Mouse (Mus musculus) heart, postnatal 10 days (tissue): ENCODE measurements at regions not wholly inside any gene's neighbourhood (a gene's known extent, or its start where the extent isn't known, plus 50 kb on each side); places are given as distances from the start of the nearest gene placed in this dataset.
"Not testable (repeated sequence)": the region's sequence is repeated elsewhere in the genome, so short reads cannot be mapped to it uniquely, and the experiment has no call there.

ENCODE experiments used
- DNase-seq, 2 experiments: peaks; one replicate each; pipeline ENCODE4 v3.0.0; 2021
- intact Hi-C: fragments of 180-260 bp; cut with DNase I; formaldehyde crosslinking; loops from one replicate; pipeline ENCODE4 v1.15.1; 2025

DNA sequence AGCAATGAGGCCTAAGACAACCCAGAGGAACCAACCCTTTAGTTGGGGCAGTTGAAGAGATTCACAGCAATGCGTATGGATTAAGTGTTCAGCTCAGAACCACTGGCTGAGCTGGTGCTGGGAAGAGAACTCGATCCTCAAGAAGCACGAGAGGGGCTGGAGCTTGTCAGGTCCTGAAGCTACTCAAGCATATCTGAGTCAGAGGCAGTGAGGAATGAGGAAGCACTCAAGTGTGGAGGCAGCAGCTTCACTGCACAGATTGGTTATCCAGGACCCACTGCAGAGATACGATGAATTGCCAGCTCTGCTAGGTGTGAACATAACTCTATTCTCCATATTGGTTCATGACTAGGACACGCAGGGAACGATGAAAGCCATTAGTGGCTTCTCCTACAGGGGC lies 239.7 kb downstream of the Tpbg start:
- intact Hi-C loops, result no loop called here
- no peak for DNase-seq

GRCm38 (mm10) chr9:86092998-86093397 lies 250.8 kb downstream of the Tpbg start:
- no peak for DNase-seq
- intact Hi-C loops, result no loop called here

DNA sequence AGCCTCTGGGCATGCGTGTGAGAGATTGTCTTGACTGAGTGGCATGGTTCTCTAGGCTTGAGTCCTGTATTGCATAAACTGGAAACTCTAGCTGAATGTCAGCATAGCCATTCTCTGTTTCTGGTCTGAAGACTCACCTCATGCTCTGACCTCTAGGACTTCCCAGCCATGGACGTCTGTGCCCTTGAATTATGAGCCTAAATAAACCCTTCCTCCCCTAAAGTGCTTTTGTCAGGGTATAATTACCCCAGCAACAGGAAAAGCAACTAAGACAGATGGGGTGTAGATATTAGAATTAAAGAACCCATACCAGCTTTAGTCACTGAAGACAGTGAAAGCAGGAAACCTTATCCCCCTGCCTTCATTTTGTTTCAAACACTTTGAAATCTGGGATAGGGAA lies 253.3 kb downstream of the Tpbg start:
- intact Hi-C loops, result no loop called here

DNA sequence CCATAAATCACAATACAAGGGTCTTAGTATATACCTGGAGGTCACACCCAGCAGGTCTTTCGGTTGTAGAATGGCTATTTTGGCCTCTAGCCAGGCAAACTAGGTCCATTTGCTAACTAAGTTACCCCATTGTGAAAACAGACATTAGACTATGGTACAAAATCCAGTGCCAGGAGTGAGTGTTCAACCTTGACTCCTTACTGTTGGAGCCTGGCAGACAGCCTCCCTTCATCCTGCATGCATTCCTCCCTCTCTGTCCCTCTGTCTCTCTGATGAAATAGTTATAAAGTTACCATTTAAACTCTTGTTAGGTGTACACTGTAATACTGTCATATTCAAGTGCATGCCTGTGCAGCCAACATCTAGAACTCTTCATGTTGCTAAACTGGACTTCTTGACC lies 254.1 kb downstream of the Tpbg start:
- intact Hi-C loops, result no loop called here

More for the DNA sequence above, 253.3 kb downstream of the Tpbg start:
- DNase-seq, result no peak

GRCm38 (mm10) chr9:86099325-86099724 lies 257.1 kb downstream of the Tpbg start:
- no peak for DNase-seq
- intact Hi-C loops, result no loop called here

More for the DNA sequence above, 254.1 kb downstream of the Tpbg start:
- DNase-seq, result no peak

DNA sequence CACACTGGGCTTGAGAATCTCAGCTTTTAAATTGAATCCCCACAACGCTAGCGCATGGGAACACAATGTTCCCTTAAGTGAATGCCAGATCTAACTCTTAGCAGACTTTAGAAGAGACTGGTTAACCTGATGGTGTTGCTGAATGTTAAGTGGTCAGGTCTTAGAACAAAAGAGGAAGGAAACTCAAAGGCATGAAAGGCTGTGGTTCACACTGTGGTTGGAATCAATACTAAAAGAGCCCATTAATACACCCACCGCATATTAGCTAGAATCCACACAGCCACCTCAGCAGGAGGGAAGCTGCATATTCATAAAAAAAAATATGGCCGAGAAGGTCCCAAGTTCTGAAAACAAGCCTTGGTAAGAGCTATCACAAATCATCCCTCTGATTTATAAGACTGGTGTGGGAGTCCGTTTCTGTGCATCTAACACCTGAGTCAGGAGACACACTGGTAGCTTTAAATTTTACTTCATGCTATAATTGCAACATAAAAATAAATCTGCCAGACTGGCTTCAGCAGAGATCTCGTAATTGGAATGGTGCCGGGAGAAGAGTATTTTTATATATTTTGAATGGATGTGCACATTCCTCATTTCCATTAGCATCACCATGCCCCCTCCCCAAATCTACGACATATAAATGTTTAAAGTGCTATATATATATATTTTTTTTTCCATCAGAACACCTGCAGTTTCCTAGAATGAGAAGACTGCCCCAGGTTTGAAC lies 259.3 kb downstream of the Tpbg start:
- no peak for DNase-seq
- intact Hi-C loops, result no loop called here

DNA sequence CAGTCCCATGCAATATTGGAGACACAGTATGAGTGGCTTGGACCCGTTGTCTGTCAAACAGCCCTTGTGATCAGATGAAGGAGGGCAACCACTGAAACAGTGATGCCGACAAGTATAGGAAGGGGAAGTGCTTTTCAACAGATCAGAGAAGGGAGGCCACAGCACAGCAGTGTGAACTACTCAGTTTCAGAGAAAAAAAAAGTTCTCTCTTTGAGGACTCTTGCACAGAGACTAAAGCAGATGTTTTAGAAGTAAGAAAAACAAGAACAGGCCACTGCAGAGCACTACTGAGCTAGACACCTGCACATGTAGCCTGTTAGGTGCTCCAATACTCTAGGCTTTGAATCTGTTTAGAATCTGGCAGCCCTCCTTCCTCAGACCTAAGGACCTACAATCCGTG lies 261.4 kb downstream of the Tpbg start:
- intact Hi-C loops, result no loop called here
- DNase-seq, result no peak

DNA sequence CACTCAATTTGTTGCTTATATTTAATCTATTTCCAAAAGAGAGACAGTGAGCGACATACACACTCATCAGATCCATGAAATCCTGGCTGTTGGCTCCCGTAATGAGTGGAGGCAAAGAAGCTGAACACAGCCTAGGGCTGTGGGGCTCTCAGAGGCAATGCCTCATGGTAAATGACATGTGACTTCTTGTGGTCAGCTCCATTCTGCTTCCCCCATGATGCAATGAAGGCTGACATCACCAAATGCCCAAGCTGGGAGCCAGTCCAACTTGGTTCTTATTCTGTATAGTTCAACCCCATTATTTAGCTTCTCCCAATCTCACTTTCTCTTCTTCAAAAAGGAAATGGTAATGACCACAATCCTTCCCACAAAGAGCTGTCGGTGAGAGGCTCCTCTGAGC lies 262.5 kb downstream of the Tpbg start:
- intact Hi-C loops, result no loop called here
- DNase-seq, result no peak

DNA sequence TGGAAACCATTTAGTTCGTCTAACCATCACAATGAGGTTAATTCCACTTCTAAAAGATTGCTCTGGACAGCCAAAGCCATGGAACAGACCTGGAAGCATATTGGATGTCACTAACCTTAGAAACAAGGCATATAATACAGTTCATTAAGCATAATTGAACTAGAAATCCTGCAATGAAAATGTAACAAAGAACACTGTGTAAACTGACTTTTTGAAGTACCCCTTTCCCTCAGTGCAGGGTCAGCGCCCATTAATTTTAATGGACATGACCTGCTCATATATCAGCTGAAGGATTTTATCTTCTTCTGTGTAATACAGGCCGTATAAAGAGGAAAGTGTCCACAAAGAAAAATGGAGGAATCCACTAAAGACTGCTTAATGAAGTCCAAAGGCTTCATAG lies 263.7 kb downstream of the Tpbg start:
- no peak for DNase-seq
- intact Hi-C loops, result no loop called here

- no peak for DNase-seq
- intact Hi-C loops, result no loop called here
These were observed 267.7 kb downstream of the Tpbg start for GRCm38 (mm10) chr9:86109906-86110305.

DNA sequence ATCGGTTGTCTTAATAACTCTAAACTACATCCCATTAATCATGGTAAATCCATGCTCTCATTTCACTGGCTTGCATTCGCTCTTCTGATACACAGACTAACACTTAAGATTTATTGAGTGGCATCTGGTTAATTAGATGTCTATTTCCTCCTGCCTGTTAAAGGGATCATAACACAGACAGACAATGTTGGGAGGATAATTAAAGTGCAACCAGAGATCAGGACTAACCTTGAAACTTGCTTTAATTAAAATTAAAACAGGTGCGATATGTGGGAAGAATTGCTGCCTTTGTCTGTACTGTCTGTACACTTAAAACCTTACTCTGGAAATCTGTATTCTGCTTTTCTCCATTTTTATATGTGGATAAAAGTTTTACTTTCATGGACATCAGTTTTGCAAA lies 277.2 kb downstream of the Tpbg start:
- intact Hi-C loops, result no loop called here
- DNase-seq, result no peak

DNA sequence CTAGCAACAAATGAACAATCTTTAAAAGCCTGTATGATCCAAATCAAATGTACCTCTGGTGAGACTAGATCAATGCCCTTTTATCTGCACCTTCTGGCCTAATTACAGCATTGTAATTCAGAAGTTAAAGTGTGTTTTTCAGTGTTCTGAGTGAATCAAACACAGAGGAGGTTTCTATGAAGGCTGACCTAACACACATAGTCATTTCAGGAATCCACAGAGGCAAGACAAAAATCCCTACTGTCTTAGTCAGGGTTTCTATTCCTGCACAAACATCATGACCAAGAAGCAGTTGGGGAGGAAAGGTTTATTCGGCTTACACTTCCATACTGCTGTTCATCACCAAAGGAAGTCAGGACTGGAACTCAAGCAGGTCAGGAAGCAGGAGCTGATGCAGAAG lies 293.4 kb downstream of the Tpbg start:
- DNase-seq, intact Hi-C loops: not testable (repeated sequence)

DNA sequence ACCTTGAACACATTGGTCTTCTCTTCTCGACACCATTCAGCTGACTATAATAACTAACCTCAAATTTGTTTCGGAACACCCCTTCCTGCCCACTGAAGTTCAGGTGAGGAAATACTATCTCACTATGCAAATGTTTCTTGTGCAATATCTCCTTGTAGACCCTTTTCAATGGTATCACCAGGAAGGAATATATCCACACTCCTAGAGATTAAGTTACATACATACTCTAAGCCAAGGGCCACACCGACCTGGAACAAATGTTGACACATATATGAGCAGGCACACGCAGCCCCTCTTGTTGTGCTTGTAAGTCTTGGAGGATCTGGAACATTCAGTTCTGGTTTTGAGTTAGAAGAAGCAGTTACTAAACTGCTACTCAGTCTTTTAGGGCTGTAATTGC lies 303.7 kb downstream of the Tpbg start:
- no peak for DNase-seq
- intact Hi-C loops, result no loop called here

DNA sequence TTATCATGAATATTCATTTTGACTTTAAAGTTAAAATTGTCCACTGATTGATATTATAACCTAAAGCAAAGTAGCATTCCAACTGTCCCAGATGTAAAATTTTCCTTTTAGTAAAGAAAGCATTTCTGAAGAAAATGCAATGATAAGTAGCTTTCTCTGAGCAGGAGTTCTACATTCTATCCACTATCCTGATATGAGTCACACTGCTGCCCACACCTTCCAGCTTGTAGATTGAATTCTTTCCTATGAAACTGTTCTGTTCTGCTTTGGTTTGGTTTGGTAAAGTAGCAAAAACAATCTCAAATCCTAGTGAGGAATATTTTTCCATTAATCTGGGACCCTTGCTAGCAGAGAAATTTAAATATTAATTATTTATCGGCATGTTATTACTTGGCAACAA lies 304.4 kb downstream of the Ube2cbp start:
- DNase-seq, result no peak
- intact Hi-C loops, result no loop called here

DNA sequence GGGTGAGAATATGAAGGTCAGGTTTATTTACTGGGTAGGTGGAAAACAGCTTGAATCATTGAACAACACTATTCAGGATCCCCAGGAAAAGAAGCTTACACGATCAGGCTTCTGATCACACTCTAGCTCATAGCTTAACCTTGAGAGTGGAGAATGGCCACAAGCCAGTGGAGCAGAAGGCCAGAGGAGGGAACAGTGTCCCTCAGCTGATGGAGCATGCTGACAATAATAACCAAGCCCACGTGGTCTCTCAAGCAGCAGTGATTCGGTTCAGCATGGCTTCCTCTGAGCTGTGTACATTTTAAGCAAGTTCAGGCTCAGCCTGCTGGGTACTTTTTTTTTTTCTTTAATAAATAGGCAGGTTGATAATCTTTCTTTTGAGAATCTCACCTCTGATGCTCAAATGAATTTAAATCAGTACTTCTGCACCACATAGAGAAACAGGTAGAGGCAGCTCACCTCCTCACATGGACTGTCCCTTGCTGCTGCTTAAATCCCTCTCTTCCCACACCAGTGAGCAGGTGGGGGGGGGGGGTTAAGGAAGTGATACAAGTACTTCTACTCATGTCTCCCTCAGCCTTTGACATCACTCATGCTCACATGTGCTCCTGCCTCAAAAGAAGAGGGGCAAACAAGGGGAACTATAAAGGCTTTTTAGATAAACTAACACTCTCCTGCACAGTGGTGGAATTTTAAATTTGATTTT lies 298.2 kb downstream of the Ube2cbp start:
- DNase-seq, result no peak
- intact Hi-C loops, result no loop called here

- intact Hi-C loops, result no loop called here
These were observed 294.0 kb downstream of the Ube2cbp start for GRCm38 (mm10) chr9:86170756-86171155.

GRCm38 (mm10) chr9:86186751-86187747 lies 277.7 kb downstream of the Ube2cbp start:
- intact Hi-C loops, result no loop called here
- DNase-seq, result no peak

More at GRCm38 (mm10) chr9:86170756-86171155, 294.0 kb downstream of the Ube2cbp start:
- DNase-seq, result no peak

DNA sequence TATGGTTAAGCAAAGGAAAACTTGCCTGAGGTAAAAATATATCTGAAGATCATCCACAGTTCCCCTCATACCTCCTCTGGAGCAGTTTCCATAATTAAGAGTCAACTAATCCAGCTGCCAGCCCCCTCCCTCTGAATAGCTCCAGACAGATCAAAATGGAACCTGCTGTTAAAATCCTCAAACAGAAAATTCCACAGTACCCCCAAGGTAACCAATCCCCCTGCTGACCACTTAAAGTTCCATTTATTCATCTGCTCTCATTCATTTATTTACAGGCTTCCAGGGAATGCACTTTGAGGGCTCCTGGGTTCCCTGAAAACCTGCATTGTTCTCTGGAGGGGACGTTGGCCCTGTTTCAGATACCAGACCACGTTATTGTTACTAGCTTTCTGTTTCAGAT lies 275.9 kb downstream of the Ube2cbp start:
- DNase-seq, result no peak
- intact Hi-C loops, result no loop called here

GRCm38 (mm10) chr9:86205041-86205440 lies 259.7 kb downstream of the Ube2cbp start:
- DNase-seq, result no peak
- intact Hi-C loops, result no loop called here

DNA sequence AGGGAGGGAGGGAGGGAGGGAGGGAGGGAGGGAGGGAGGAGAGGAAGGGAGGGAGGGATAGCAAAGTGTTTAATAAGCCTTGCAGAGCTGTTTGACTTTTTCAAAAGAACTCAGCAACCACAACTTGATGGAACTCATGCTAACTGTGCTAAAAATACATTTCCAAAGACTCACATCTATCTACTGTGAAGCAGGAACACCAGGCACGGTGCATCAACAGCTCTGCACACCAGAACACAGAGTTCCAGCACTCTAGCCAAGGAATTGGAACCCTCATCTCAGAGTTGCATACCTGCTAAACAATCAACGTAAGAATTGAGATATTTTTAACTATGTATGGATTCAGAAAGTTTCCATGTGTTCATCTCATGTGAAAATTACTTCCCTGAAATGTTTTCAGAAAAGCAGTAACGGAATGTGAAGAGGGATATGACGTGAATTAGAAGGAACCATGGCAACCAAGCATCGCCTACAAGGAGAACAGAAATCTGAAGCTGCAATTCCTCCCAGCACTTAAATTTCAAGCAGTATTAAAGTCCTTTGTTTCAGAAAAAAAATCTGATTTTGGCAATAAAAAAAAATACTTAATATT lies 256.3 kb downstream of the Ube2cbp start:
- intact Hi-C loops, result no loop called here
- DNase-seq, result no peak

GRCm38 (mm10) chr9:86211267-86211666 lies 253.5 kb downstream of the Ube2cbp start:
- intact Hi-C loops, result no loop called here
- DNase-seq, result no peak
